Mouse (Mus musculus) limb, embryonic 10.5 days (tissue): ENCODE measurements at regions not wholly inside any gene's neighbourhood (a gene's known extent, or its start where the extent isn't known, plus 50 kb on each side); places are given as distances from the start of the nearest gene placed in this dataset.

Experiments used
- DNase-seq: peaks from one replicate; pipeline ENCODE4 v3.0.0-alpha.2; 2017; ENCODE audit warnings: low spot score
- H3K27ac ChIP-seq: fragments of 300-500 bp; sonication (generic); 2 replicates; pipeline ENCODE4 v1.5.1; 2016; ENCODE audit warnings: mild to moderate bottlenecking
- H3K27me3 ChIP-seq: fragments of 300-500 bp; sonication (generic); 2 replicates; pipeline ENCODE4 v1.6.1; 2016; ENCODE audit warnings: low read depth, mild to moderate bottlenecking; ENCODE audit not compliant: poor library complexity, severe bottlenecking
- H3K36me3 ChIP-seq: fragments of 300-500 bp; sonication (generic); 2 replicates; pipeline ENCODE4 v1.6.1; 2016; ENCODE audit warnings: mild to moderate bottlenecking, moderate library complexity
- H3K4me1 ChIP-seq: fragments of 300-500 bp; sonication (generic); 2 replicates; pipeline ENCODE4 v1.6.1; 2016
- H3K4me3 ChIP-seq: fragments of 300-500 bp; sonication (generic); 2 replicates; pipeline ENCODE4 v1.5.1; 2016; ENCODE audit warnings: mild to moderate bottlenecking, moderate library complexity
- H3K9me3 ChIP-seq: fragments of 300-500 bp; sonication (generic); replicated peaks from 2 replicates; pipeline ENCODE4 v1.6.1; 2016; ENCODE audit warnings: mild to moderate bottlenecking
- WGBS: fragments of 180-500 bp; shearing (Covaris S2); methylation state at CpG from one replicate; pipeline ENCODE4 v1.1.7; 2016; 5-methylcytosine and 5-hydroxymethylcytosine counted together

- no peak for DNase-seq
- 98% methylated on average over 1 of the region's 1 CpGs for WGBS
- no peak overlapping the region for H3K4me3 ChIP-seq
- no peak overlapping the region for H3K27ac ChIP-seq
- H3K36me3 ChIP-seq = no peaks in the 10 kb centered on the region
- no peaks in the 10 kb centered on the region for H3K27me3 ChIP-seq
- no peaks in the 10 kb centered on the region for H3K9me3 ChIP-seq
- no peaks in the 10 kb centered on the region for H3K4me1 ChIP-seq
Measured at GRCm38 (mm10) chr12:36842957-36843356, 265.4 kb upstream of the Meox2 start.

GRCm38 (mm10) chr12:36845130-36845529, 263.2 kb upstream of the Meox2 start:
- H3K4me3 ChIP-seq = no peak overlapping the region

GRCm38 (mm10) chr12:36849086-36849485, 259.3 kb upstream of the Meox2 start:
- whole genome bisulfite sequencing = 95% methylated on average over 2 of the region's 2 CpGs
- no peak overlapping the region for H3K27ac ChIP-seq
- H3K4me3 ChIP-seq = no peak overlapping the region
- H3K27me3 ChIP-seq = no peaks in the 10 kb centered on the region
- DNase-seq = no peak
- H3K36me3 ChIP-seq = no peaks in the 10 kb centered on the region
- H3K4me1 ChIP-seq = no peaks in the 10 kb centered on the region
- no peaks in the 10 kb centered on the region for H3K9me3 ChIP-seq

More at GRCm38 (mm10) chr12:36845130-36845529, 263.2 kb upstream of the Meox2 start:
- H3K4me1 ChIP-seq = no peaks in the 10 kb centered on the region
- no peaks in the 10 kb centered on the region for H3K9me3 ChIP-seq
- no peaks in the 10 kb centered on the region for H3K36me3 ChIP-seq
- H3K27me3 ChIP-seq = no peaks in the 10 kb centered on the region
- H3K27ac ChIP-seq = no peak overlapping the region
- no peak for DNase-seq

GRCm38 (mm10) chr12:36863113-36863512, 245.2 kb upstream of the Meox2 start:
- no peaks in the 10 kb centered on the region for H3K4me1 ChIP-seq
- no peak overlapping the region for H3K4me3 ChIP-seq
- no peaks in the 10 kb centered on the region for H3K36me3 ChIP-seq
- no peak for DNase-seq
- H3K27ac ChIP-seq = no peak overlapping the region
- H3K9me3 ChIP-seq = no peaks in the 10 kb centered on the region
- H3K27me3 ChIP-seq = no peaks in the 10 kb centered on the region
- 91% methylated on average over 7 of the region's 7 CpGs for WGBS

GRCm38 (mm10) chr12:36880724-36881123, 227.6 kb upstream of the Meox2 start:
- Histone ChIP-seq H3K27me3 (no peaks in the 10 kb centered on the region), H3K4me1 (no peaks in the 10 kb centered on the region), H3K27ac (no peak overlapping the region), H3K36me3 (no peaks in the 10 kb centered on the region), H3K9me3 (no peaks in the 10 kb centered on the region), H3K4me3 (no peak overlapping the region)
- 91% methylated on average over 1 of the region's 1 CpGs for WGBS
- no peak for DNase-seq

- no peaks in the 10 kb centered on the region for H3K9me3 ChIP-seq
- H3K4me3 ChIP-seq = no peak overlapping the region
- H3K36me3 ChIP-seq = no peaks in the 10 kb centered on the region
- H3K27ac ChIP-seq = no peak overlapping the region
- no peak for DNase-seq
- peaks cover 8% of the 10 kb centered on the region; the same call in 1 of the 2 replicates for H3K4me1 ChIP-seq
- H3K27me3 ChIP-seq = no peaks in the 10 kb centered on the region
Measured at GRCm38 (mm10) chr12:36913364-36913763, 195.0 kb upstream of the Meox2 start.

- Histone ChIP-seq H3K4me1 (peaks cover 9% of the 10 kb centered on the region; the same call in 1 of the 2 replicates), H3K36me3 (no peaks in the 10 kb centered on the region), H3K4me3 (no peak overlapping the region), H3K27ac (no peak overlapping the region), H3K9me3 (no peaks in the 10 kb centered on the region), H3K27me3 (no peaks in the 10 kb centered on the region)
- 16% methylated on average over 1 of the region's 1 CpGs for WGBS
- no peak for DNase-seq
Measured at GRCm38 (mm10) chr12:36917576-36918106, 190.7 kb upstream of the Meox2 start.

- Histone ChIP-seq H3K9me3 (no peaks in the 10 kb centered on the region), H3K27me3 (no peaks in the 10 kb centered on the region), H3K27ac (no peak overlapping the region), H3K4me3 (no peak overlapping the region), H3K36me3 (no peaks in the 10 kb centered on the region), H3K4me1 (peaks cover 9% of the 10 kb centered on the region; the same call in 1 of the 2 replicates)
- 61% methylated on average over 5 of the region's 5 CpGs for WGBS
- no peak for DNase-seq
Measured at GRCm38 (mm10) chr12:36918294-36918876, 190.0 kb upstream of the Meox2 start.

- peaks cover 9% of the 10 kb centered on the region for H3K4me1 ChIP-seq
- no peaks in the 10 kb centered on the region for H3K36me3 ChIP-seq
- DNase-seq = no peak
- no peaks in the 10 kb centered on the region for H3K9me3 ChIP-seq
- H3K27me3 ChIP-seq = no peaks in the 10 kb centered on the region
- WGBS = 88% methylated on average over 2 of the region's 2 CpGs
- no peak overlapping the region for H3K27ac ChIP-seq
- no peak overlapping the region for H3K4me3 ChIP-seq
Measured at GRCm38 (mm10) chr12:36923558-36923957, 184.8 kb upstream of the Meox2 start.

GRCm38 (mm10) chr12:36926225-36926624, 182.1 kb upstream of the Meox2 start:
- Histone ChIP-seq H3K36me3 (no peaks in the 10 kb centered on the region), H3K27me3 (no peaks in the 10 kb centered on the region), H3K27ac (no peak overlapping the region), H3K9me3 (no peaks in the 10 kb centered on the region), H3K4me1 (peaks cover 15% of the 10 kb centered on the region), H3K4me3 (no peak overlapping the region)
- DNase-seq = no peak
- WGBS = 51% methylated on average over 4 of the region's 4 CpGs

- H3K9me3 ChIP-seq = no peaks in the 10 kb centered on the region
- H3K27ac ChIP-seq = peak overlapping the region; percentile 79
- H3K4me1 ChIP-seq = peaks cover 18% of the 10 kb centered on the region
- peak; percentile 30 for DNase-seq
- no peaks in the 10 kb centered on the region for H3K36me3 ChIP-seq
- WGBS = 12% methylated on average over 6 of the region's 6 CpGs
- no peak overlapping the region for H3K4me3 ChIP-seq
- no peaks in the 10 kb centered on the region for H3K27me3 ChIP-seq
Measured at GRCm38 (mm10) chr12:36933118-36933610, 175.2 kb upstream of the Meox2 start.

- H3K27ac ChIP-seq = no peak overlapping the region
- no peak overlapping the region for H3K4me3 ChIP-seq
- H3K4me1 ChIP-seq = no peaks in the 10 kb centered on the region
- DNase-seq = no peak
- no peaks in the 10 kb centered on the region for H3K36me3 ChIP-seq
- H3K27me3 ChIP-seq = no peaks in the 10 kb centered on the region
- H3K9me3 ChIP-seq = no peaks in the 10 kb centered on the region
- 84% methylated on average over 1 of the region's 1 CpGs for WGBS
Measured at GRCm38 (mm10) chr12:36943903-36944302, 164.4 kb upstream of the Meox2 start.

GRCm38 (mm10) chr12:36945964-36946363, 162.4 kb upstream of the Meox2 start:
- no peak overlapping the region for H3K4me3 ChIP-seq
- DNase-seq = no peak
- H3K4me1 ChIP-seq = no peaks in the 10 kb centered on the region
- no peaks in the 10 kb centered on the region for H3K9me3 ChIP-seq
- no peaks in the 10 kb centered on the region for H3K36me3 ChIP-seq
- no peak overlapping the region for H3K27ac ChIP-seq
- WGBS = 78% methylated on average over 1 of the region's 1 CpGs
- no peaks in the 10 kb centered on the region for H3K27me3 ChIP-seq

GRCm38 (mm10) chr12:36947902-36948301, 160.4 kb upstream of the Meox2 start:
- Histone ChIP-seq H3K27me3 (no peaks in the 10 kb centered on the region), H3K4me1 (no peaks in the 10 kb centered on the region), H3K9me3 (no peaks in the 10 kb centered on the region), H3K4me3 (no peak overlapping the region), H3K27ac (no peak overlapping the region), H3K36me3 (no peaks in the 10 kb centered on the region)
- 95% methylated on average over 3 of the region's 3 CpGs for WGBS
- no peak for DNase-seq
